Mouse (Mus musculus) left cerebral cortex, adult 2 months (tissue): Measurements from ENCODE around the gene Mrps11. TPM values are rescaled to one million over a fixed set of nuclear protein-coding genes. Genes with fewer than 3 reads are reported as not detected.

Experiments used
- DNase-seq, 2 experiments: peaks; one replicate each; pipeline ENCODE4 v3.0.0; 2021 to 2022; ENCODE audit warnings: low spot score in 2 of 2, mixed read lengths in 1 of 2; ENCODE audit errors: extremely low spot score in 1 of 2
- H3K27ac ChIP-seq: fragments of 200-600 bp; 2 replicates; pipeline ENCODE4 v1.8.1; 2022
- H3K4me3 ChIP-seq: fragments of 200-600 bp; 2 replicates; pipeline ENCODE4 v1.8.1; 2022
- CTCF ChIP-seq: fragments of 200-600 bp; IDR thresholded peaks from 2 replicates; pipeline ENCODE4 v1.8.1; 2022; ENCODE audit warnings: antibody characterized with exemption, mild to moderate bottlenecking, moderate library complexity
- intact Hi-C: fragments of 180-260 bp; cut with DNase I; formaldehyde crosslinking; loops from one replicate; pipeline ENCODE4 v1.15.1; 2025
- total RNA-seq, 2 experiments: library from RNA; stranded (reverse); gene quantifications; 2 replicates each; pipeline ENCODE4 v1.2.3; 2021

The Mrps11 gene
- total RNA-seq, 2 experiments from 2014 or later = 34.6 to 42.3 TPM

GRCm38 (mm10) chr7:78796624-78797023 lies 13.7 kb downstream of the Mrps11 start:
- Histone ChIP-seq H3K4me3 (no peak overlapping the region), H3K27ac (no peak overlapping the region)
- TF ChIP-seq CTCF = no peak
- no peak for DNase-seq
- intact Hi-C loops = loop anchor here (10.0 kb wide), 1 partner anchor 428 kb away; no protein-coding TSS in a partner anchor

GRCm38 (mm10) chr7:78797843-78798455 lies 15.0 kb downstream of the Mrps11 start:
- H3K27ac ChIP-seq = no peak overlapping the region
- peak; percentile 55 to 59 for DNase-seq
- no peak for TF ChIP-seq CTCF
- intact Hi-C loops = loop anchor here (2.0 to 10.0 kb wide), 2 partner anchors 49 to 427 kb away; partner anchors contain the start of gene Det1
- H3K4me3 ChIP-seq = no peak overlapping the region

- DNase-seq = no peak
- TF ChIP-seq CTCF = no peak
- intact Hi-C loops = loop anchor here (2.0 to 10.0 kb wide), 2 partner anchors 47 to 425 kb away; partner anchors contain the start of gene Det1
- no peak overlapping the region for H3K27ac ChIP-seq
- H3K4me3 ChIP-seq = no peak overlapping the region
These were observed 17.0 kb downstream of the Mrps11 start for GRCm38 (mm10) chr7:78799730-78800496.

GRCm38 (mm10) chr7:78803841-78804240 lies 20.9 kb downstream of the Mrps11 start:
- Histone ChIP-seq H3K27ac (no peak overlapping the region), H3K4me3 (no peak overlapping the region)
- no peak for TF ChIP-seq CTCF
- DNase-seq = no peak
- intact Hi-C loops = no loop called here

DNA sequence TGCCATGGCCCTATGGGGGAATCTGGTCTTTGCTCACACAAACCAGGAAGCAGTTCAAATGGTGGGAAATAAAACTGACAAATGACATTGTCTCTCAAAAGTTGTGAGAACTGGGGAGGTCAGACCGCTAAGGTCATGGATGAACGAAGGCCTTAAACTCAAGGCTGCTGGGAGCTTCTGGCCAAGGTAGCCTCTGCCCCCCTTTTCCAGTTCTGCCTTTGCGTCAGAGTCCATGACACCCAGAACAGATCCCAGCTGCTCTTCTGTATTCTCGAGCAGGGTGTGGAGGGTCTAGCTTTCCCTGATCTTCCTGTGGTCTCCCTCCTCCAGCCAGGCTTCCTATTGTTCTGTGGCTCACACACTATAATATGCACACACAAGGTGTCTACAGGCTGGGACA lies 24.3 kb downstream of the Mrps11 start:
- TF ChIP-seq CTCF = no peak
- no peak for DNase-seq
- H3K27ac ChIP-seq = no peak overlapping the region
- no peak overlapping the region for H3K4me3 ChIP-seq
- intact Hi-C loops = no loop called here

DNA sequence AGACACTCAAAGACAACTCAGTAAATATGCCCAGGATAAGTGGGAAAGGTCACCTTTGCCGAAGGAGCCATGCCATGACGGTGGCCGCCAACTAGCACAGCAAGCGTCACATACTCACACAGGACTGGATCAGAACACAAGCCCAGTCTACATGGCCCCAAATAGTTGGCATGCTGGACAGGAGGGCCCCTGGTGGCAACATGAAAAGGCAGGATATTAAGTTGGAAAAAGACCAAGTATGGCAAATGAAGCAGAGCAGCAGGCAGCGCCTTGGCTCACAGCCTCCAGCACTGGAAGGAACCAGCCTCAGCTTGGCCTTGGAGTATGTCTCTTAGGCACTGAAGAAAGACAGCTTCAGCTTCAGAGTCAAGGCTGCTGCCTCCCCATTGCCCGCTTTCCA lies 30.9 kb downstream of the Mrps11 start:
- no peak for TF ChIP-seq CTCF
- no peak for DNase-seq
- Histone ChIP-seq H3K4me3 (no peak overlapping the region), H3K27ac (no peak overlapping the region)
- intact Hi-C loops = no loop called here

- no peak overlapping the region for H3K27ac ChIP-seq
- no peak for TF ChIP-seq CTCF
- intact Hi-C loops = no loop called here
- no peak for DNase-seq
- no peak overlapping the region for H3K4me3 ChIP-seq
These were observed 31.8 kb downstream of the Mrps11 start for GRCm38 (mm10) chr7:78814766-78815165.

DNA sequence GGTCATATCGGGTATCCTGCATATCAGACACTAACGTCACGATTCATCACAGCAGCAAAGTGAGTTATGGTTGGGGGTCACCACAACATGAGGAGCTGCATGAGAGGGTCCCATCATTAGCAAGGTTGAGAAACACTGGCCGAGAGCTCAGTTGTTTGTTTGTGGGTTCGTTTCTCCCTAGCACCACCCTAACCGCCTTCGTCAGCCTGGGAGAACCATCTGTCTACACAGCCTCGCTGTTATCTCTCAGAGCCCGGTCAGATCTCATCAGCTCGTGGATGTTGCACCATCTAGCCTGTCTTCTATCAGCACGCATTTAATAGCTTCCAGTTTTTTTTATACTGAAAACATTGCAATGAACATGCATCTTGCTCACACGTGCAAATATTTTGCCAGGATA lies 35.4 kb downstream of the Mrps11 start:
- TF ChIP-seq CTCF = no peak
- no peak for DNase-seq
- intact Hi-C loops = no loop called here
- H3K27ac ChIP-seq = no peak overlapping the region
- H3K4me3 ChIP-seq = no peak overlapping the region

DNA sequence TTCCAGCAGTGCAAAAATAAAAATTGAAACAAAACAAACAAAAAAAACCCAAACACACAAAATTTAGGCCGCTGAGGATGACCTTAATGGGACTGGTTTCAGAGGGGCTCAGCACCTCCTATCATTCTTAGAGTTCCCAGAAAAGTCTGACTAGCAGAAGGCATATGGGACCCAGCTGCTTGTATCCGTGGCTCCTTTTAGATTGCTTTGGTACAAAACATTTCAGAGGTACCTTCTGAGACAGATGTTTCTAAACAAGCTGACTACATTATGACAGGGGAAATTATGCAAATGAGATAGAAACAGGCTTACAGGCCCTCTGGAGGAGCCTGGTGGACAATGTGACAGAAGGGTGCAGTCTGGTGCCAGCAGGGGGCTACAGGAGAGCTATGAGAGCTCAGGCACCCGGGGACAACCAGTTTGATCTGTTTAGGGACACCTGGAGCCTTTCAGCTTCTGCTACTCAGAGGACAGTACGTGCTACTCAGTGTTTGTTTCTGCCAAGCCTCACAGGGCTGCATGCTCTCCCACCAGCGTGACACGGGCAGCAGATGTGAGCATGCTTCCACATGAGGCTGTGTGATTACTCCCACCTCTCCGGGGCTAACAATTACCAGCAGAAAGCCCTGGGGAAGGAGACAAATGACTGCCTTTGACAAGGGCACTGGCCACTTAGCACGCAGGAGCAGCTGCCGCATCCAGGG lies 43.9 kb downstream of the Mrps11 start:
- DNase-seq = no peak
- no peak overlapping the region for H3K27ac ChIP-seq
- intact Hi-C loops = no loop called here
- no peak overlapping the region for H3K4me3 ChIP-seq
- TF ChIP-seq CTCF = peak; percentile 2; the same call in 1 of the 2 replicates

- no peak for TF ChIP-seq CTCF
- no peak overlapping the region for H3K27ac ChIP-seq
- H3K4me3 ChIP-seq = no peak overlapping the region
- DNase-seq = no peak
- intact Hi-C loops = no loop called here
These were observed 44.9 kb downstream of the Mrps11 start for GRCm38 (mm10) chr7:78827749-78828362.

- DNase-seq = no peak
- Histone ChIP-seq H3K27ac (no peak overlapping the region), H3K4me3 (no peak overlapping the region)
- intact Hi-C loops = no loop called here
- TF ChIP-seq CTCF = no peak
These were observed 52.7 kb downstream of the Mrps11 start for GRCm38 (mm10) chr7:78835656-78836055.

DNA sequence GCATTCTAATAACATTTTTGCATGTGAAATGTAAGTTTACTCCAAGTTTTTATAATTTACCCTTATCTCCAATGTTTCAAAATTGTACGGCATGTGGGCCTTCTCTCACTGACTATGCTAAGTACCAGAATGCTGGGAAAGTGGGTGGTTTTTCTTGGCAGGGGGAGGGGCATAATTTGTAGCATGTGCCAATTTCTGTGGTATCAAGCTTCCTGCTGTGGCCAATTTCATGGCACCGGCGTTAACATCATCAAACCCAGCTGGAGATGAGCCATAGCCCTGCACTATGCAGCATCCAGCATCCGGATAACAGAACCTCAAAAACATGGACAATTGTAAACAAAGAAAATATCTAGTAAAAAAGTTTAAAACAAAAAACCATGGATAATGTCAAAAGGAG lies 54.3 kb downstream of the Mrps11 start:
- TF ChIP-seq CTCF = no peak
- no peak overlapping the region for H3K4me3 ChIP-seq
- H3K27ac ChIP-seq = no peak overlapping the region
- DNase-seq = no peak
- intact Hi-C loops = no loop called here
